10 mouse cellular contexts compared by ENCODE assay signal in genomic region chr8:120520287-120520686, GRCm38 (mm10).
DNase-seq lines count a peak whose midpoint lies in the region; ATAC-seq and TF ChIP-seq lines count a peak whose summit lies in the region.
"Had no signal": no experiment of that assay in that cellular context is flagged by ENCODE, and none has a peak within 500 bp of the region (broad histone marks: within the 10 kb centered on the region; RNA-seq: fewer than 3 reads in every experiment).

No protein-coding gene starts in this region.

- no peak for TF ChIP-seq CTCF in cerebellum, adult 2 months (IDR thresholded peaks at IDR 0.05; ENCODE audit: borderline replicate concordance, insufficient read depth, low read depth, low read length)

- TF ChIP-seq POLR2A in cerebellum, adult 2 months (IDR thresholded peaks at IDR 0.05; ENCODE audit: borderline replicate concordance, insufficient read depth, low read length): no peak

- peak overlapping the region; percentile 2 for H3K27ac ChIP-seq in cerebellum, adult 2 months (ENCODE audit: insufficient read depth, low read length)
- H3K27ac ChIP-seq in lung, embryonic 15.5 days: peak overlapping the region; percentile 35; the same call in 1 of the 2 replicates
- 0 out of 2 replicates have a peak overlapping the region, but pooled peaks have one; percentile 23 for H3K27ac ChIP-seq in intestine, embryonic 14.5 days (ENCODE audit: low read depth)
- peak overlapping the region; percentile 76 for H3K27ac ChIP-seq in neural tube, embryonic 15.5 days (replicated peaks)

- no peak overlapping the region for H3K4me3 ChIP-seq in cerebellum, adult 2 months (replicated peaks; ENCODE audit: insufficient read depth, low read depth, low read length)
- H3K4me3 ChIP-seq in lung, embryonic 15.5 days: no peak overlapping the region
- H3K4me3 ChIP-seq in intestine, embryonic 14.5 days (ENCODE audit: low read depth, low read length): no peak overlapping the region
- H3K4me3 ChIP-seq in neural tube, embryonic 15.5 days (replicated peaks): no peak overlapping the region
- H3K4me3 ChIP-seq: erythroblast, embryonic 14.5 days had no signal

- no peaks in the 10 kb centered on the region for H3K9me3 ChIP-seq in lung, embryonic 15.5 days
- H3K9me3 ChIP-seq in intestine, embryonic 14.5 days (ENCODE audit: control insufficient read depth, low read length): no peaks in the 10 kb centered on the region
- no peaks in the 10 kb centered on the region for H3K9me3 ChIP-seq in neural tube, embryonic 15.5 days (replicated peaks)

- ATAC-seq in cerebellum, adult (ENCODE audit: insufficient number of reproducible peaks, low FRiP score, low TSS enrichment): no peak
- no peak for ATAC-seq in lung, embryonic 15.5 days (ENCODE audit: borderline replicate concordance, extremely low read depth, low FRiP score, low TSS enrichment)
- ATAC-seq in intestine, embryonic 14.5 days (replicated peaks; ENCODE audit: low FRiP score, low TSS enrichment, low read depth): no peak
- no peak for ATAC-seq in neural tube, embryonic 15.5 days (ENCODE audit: low FRiP score)

- peaks cover 53% of the 10 kb centered on the region for H3K4me1 ChIP-seq in cerebellum, adult 2 months (ENCODE audit: control insufficient read depth, insufficient read depth, low read length)
- H3K4me1 ChIP-seq in lung, embryonic 15.5 days: peaks cover 80% of the 10 kb centered on the region
- peaks cover 60% of the 10 kb centered on the region for H3K4me1 ChIP-seq in intestine, embryonic 14.5 days (replicated peaks; ENCODE audit: control insufficient read depth, insufficient read depth, low read length)
- peaks cover 95% of the 10 kb centered on the region for H3K4me1 ChIP-seq in neural tube, embryonic 15.5 days

- no peak for DNase-seq in cerebellum, adult 2 months
- DNase-seq in lung, postnatal 36 days: no peak
- DNase-seq in intestine, embryonic 14.5 days (ENCODE audit: low spot score): no peak
- no peak for DNase-seq in left cerebral cortex, postnatal 25 days (ENCODE audit: low spot score in 2 of 2)
- DNase-seq in kidney, postnatal 10 days: no peak
- DNase-seq: kidney, adult 18-20 months had no signal

- intact Hi-C loops in left cerebral cortex, postnatal 25 days (cut with DNase I): no loop called here

- no peak overlapping the region for H3K4me2 ChIP-seq in lung, embryonic 15.5 days
- H3K4me2 ChIP-seq in intestine, embryonic 14.5 days (ENCODE audit: low read length): no peak overlapping the region
- peak overlapping the region; percentile 30; the same call in 1 of the 2 replicates for H3K4me2 ChIP-seq in neural tube, embryonic 15.5 days

- no peak overlapping the region for H3K9ac ChIP-seq in lung, embryonic 15.5 days
- H3K9ac ChIP-seq in intestine, embryonic 14.5 days (ENCODE audit: low read length): no peak overlapping the region
- 0 out of 2 replicates have a peak overlapping the region, but pooled peaks have one; percentile 28 for H3K9ac ChIP-seq in neural tube, embryonic 15.5 days (replicated peaks)

- WGBS in cerebellum, adult 2 months: 61% methylated on average over 15 of the region's 15 CpGs
- WGBS in lung, embryonic 15.5 days: 57% methylated on average over 15 of the region's 15 CpGs
- 68% methylated on average over 15 of the region's 15 CpGs for WGBS in intestine, embryonic 14.5 days
- 69% methylated on average over 15 of the region's 15 CpGs for WGBS in neural tube, embryonic 15.5 days

- H3K27me3 ChIP-seq in cerebellum, adult 2 months (ENCODE audit: control insufficient read depth, insufficient read depth, low read length): no peaks in the 10 kb centered on the region
- H3K27me3 ChIP-seq in lung, embryonic 15.5 days: no peaks in the 10 kb centered on the region
- no peaks in the 10 kb centered on the region for H3K27me3 ChIP-seq in intestine, embryonic 14.5 days (replicated peaks; ENCODE audit: control insufficient read depth, insufficient read depth, low read length)
- no peaks in the 10 kb centered on the region for H3K27me3 ChIP-seq in neural tube, embryonic 15.5 days (replicated peaks)

- no peaks in the 10 kb centered on the region for H3K36me3 ChIP-seq in lung, embryonic 15.5 days
- no peaks in the 10 kb centered on the region for H3K36me3 ChIP-seq in intestine, embryonic 14.5 days (ENCODE audit: control insufficient read depth, insufficient read depth, low read length)
- H3K36me3 ChIP-seq in neural tube, embryonic 15.5 days: no peaks in the 10 kb centered on the region

Comparison
In these comparisons a context has a peak if more than half of its experiments do, and no peak if none do; other contexts are left out.
1. H3K27ac ChIP-seq: peak in every context shown above with its lines; median percentile 76 in neural tube, embryonic 15.5 days; 35 in lung, embryonic 15.5 days; 23 in intestine, embryonic 14.5 days; 2 in cerebellum, adult 2 months.